Mouse (Mus musculus): ENCODE results near the gene Strn. TPM values are rescaled to one million over a fixed set of nuclear protein-coding genes. Genes with fewer than 3 reads are reported as not detected.

Gene Strn
- polyA plus RNA-seq, 1 experiment from 2014 or later = 5.4 TPM

DNA sequence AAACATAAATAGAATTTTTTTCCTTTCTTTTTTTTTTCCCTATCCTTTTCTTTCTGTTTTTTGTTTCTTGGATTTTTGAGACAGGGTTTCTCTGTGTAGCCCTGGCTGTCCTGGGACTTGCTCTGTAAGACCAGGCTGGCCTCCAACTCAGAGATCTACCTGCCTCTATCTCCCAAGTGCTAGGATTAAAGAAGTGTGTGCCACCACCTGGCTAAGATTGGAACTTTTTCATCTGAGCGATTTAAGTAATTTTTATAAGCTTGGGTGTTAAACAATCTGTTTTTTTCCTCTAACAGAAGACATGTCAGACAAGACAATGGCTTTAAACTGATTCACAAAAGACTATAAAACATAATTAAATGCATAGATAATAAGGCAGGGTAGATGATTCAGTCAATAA lies 1.4 kb upstream of the Strn start:
- ATAC-seq (ENCODE audit: insufficient number of reproducible peaks, low FRiP score, low TSS enrichment, low read depth) = no peak
- H3K4me2 ChIP-seq = no peak overlapping the region
- H3K4me1 ChIP-seq = peaks cover 17% of the 10 kb centered on the region
- H3K9ac ChIP-seq = no peak overlapping the region
- H3K9me3 ChIP-seq = no peaks in the 10 kb centered on the region
- H3K36me3 ChIP-seq = no peaks in the 10 kb centered on the region
- no peak overlapping the region for H3K27ac ChIP-seq
- H3K4me3 ChIP-seq = no peak overlapping the region
- H3K27me3 ChIP-seq = no peaks in the 10 kb centered on the region
- 38% methylated on average over 1 of the region's 1 CpGs for WGBS

DNA sequence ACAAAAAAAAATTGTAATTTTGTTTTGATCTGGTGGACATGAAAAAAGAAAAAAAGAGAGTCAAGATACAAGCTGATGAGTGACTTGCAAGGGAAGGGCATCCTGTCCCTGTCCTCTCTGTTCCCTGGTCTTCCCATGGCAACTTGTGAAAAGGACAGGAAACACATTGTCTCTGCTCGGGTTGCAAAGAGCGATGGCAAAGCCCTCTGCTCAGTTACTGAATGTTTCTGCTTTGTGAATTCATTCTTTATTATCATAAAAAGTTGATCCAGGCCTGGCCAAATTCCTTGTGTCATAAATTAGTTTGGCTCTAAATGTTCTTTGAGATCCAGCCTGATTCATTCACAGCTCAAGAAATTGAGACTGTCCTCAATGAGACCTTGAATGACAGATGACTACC lies 775 bp upstream of the Strn start:
- no peak for ATAC-seq (ENCODE audit: insufficient number of reproducible peaks, low FRiP score, low TSS enrichment, low read depth)
- WGBS = 49% methylated on average over 2 of the region's 2 CpGs
- Histone ChIP-seq H3K4me3 (no peak overlapping the region), H3K36me3 (no peaks in the 10 kb centered on the region), H3K27me3 (no peaks in the 10 kb centered on the region), H3K4me2 (no peak overlapping the region), H3K27ac (no peak overlapping the region), H3K9ac (no peak overlapping the region), H3K4me1 (peaks cover 17% of the 10 kb centered on the region), H3K9me3 (no peaks in the 10 kb centered on the region)

DNA sequence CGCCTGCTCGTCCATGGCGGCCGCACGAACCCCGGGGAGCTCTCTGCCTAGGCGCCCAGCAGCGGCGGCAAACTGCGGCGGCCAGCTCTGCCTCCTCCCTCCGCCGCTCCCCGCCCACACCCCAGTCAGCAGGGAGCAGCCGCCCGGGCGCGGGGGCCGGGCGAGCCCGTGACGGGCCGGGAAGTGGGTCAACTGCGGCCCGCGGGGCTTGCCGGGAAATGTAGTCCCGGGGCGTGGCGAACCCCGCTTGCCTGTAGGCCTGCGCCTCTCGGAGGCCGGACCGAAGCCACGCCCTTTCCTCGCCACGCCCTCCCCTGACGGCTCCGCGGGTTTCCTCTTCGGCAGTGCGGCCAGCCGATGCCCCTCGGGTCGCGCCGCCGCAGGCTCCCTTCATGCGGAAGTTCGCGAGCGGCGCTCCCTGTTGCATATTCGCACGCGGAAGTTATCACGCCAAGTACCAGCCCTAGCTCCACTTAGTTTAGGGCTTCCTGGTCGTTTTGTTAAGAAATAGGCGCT lies 465 bp downstream of the Strn start:
- Histone ChIP-seq H3K4me1 (peaks cover 21% of the 10 kb centered on the region), H3K4me2 (peak overlapping the region; percentile 74), H3K27ac (peak overlapping the region; percentile 94), H3K9me3 (no peaks in the 10 kb centered on the region), H3K36me3 (no peaks in the 10 kb centered on the region), H3K27me3 (no peaks in the 10 kb centered on the region), H3K9ac (peak overlapping the region; percentile 98), H3K4me3 (peak overlapping the region; percentile 98)
- under 1% methylated on average over 49 of the region's 60 CpGs for WGBS
- peak; percentile 97 for ATAC-seq (ENCODE audit: insufficient number of reproducible peaks, low FRiP score, low TSS enrichment, low read depth)

DNA sequence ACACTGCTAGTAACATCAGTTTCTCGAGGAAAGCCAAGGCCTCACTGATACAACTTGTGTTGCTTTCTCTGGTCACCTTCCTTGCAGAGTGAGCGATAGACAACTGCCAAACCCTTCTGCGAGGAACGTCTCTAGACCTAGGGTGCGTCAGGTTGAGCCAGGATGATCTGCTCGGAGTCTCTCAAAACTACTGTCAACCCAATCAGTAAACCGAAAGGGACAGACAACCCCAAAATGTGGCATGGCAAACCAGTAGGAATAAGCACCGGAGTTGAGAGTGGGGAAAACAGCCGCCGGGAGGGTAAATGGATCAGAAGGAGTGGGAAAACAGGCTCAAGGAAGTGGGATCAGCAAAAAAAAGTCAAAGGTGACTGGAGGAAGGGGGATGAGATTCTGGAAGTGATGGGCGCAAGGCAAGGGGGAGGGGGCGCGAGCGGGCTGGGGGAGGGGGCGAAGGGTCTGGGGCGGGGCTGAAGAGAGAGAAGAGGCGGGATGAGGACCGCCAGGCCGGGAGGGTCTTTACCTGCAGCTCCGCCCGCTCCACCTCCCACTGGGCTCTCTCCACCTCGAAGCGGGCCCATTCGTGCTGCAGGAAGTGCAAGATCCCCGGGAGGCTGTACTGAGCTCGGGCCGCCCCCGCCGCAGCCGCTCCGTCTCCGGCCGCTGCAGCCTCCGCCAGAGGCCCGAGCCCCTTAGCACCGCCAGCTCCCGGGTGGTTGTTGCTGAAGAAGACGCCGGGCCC lies 1.1 kb downstream of the Strn start:
- Histone ChIP-seq H3K9me3 (no peaks in the 10 kb centered on the region), H3K27ac (peak overlapping the region; percentile 94), H3K27me3 (no peaks in the 10 kb centered on the region), H3K4me3 (peak overlapping the region; percentile 98), H3K4me2 (peak overlapping the region; percentile 53), H3K9ac (peak overlapping the region; percentile 98), H3K36me3 (no peaks in the 10 kb centered on the region), H3K4me1 (peaks cover 21% of the 10 kb centered on the region)
- ATAC-seq (ENCODE audit: insufficient number of reproducible peaks, low FRiP score, low TSS enrichment, low read depth) = peak; percentile 81
- under 1% methylated on average over 34 of the region's 39 CpGs for WGBS

DNA sequence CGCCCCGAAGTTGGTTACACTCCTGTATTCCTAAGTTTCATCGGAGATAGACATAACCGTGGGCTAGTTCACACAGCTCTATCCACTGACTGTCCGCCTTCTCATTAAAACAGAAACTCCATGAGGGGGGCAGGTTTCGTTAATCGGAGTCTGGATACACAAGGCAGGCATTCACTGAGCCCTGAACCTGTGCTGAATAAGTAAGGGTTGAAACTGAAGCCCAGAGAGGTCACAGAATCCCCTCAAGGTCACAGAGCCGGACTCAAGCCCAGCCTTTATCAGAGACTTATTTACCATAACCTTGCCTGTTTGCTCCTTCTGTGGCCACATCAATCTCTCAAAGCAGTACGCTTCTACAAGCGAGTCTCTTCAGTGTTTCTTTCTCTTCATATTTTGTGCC lies 2.2 kb downstream of the Strn start:
- H3K9me3 ChIP-seq = no peaks in the 10 kb centered on the region
- H3K27ac ChIP-seq = no peak overlapping the region
- H3K4me2 ChIP-seq = peak overlapping the region; percentile 53
- no peaks in the 10 kb centered on the region for H3K27me3 ChIP-seq
- peaks cover 21% of the 10 kb centered on the region for H3K4me1 ChIP-seq
- no peaks in the 10 kb centered on the region for H3K36me3 ChIP-seq
- no peak overlapping the region for H3K9ac ChIP-seq
- 79% methylated on average over 10 of the region's 10 CpGs for WGBS
- H3K4me3 ChIP-seq = peak overlapping the region; percentile 98; the same call in 1 of the 2 replicates
- ATAC-seq (ENCODE audit: insufficient number of reproducible peaks, low FRiP score, low TSS enrichment, low read depth) = no peak

DNA sequence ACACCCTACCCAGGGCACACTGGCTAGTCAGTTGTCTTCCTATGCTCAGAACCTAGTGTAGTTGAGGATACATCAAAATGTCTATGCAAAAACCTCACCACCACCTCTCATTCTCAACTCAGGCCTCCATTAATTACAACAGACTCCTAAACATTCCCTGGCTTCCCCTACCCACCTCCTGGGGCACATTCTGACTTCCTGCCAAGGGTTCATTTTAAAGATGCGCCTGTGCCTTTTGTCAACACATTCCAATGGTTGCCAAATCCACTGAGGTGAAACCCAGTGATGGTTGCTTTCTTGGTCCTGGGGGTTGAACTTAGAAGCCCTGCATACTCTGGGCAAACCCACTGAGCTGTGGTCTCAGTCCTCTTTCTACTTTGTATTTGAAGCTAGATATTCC lies 4.9 kb downstream of the Strn start:
- H3K36me3 ChIP-seq = no peaks in the 10 kb centered on the region
- no peak overlapping the region for H3K9ac ChIP-seq
- peaks cover 20% of the 10 kb centered on the region for H3K4me1 ChIP-seq
- no peak overlapping the region for H3K4me3 ChIP-seq
- H3K27me3 ChIP-seq = no peaks in the 10 kb centered on the region
- WGBS = 60% methylated on average over 1 of the region's 1 CpGs
- no peak overlapping the region for H3K4me2 ChIP-seq
- ATAC-seq (ENCODE audit: insufficient number of reproducible peaks, low FRiP score, low TSS enrichment, low read depth) = no peak
- no peak overlapping the region for H3K27ac ChIP-seq
- H3K9me3 ChIP-seq = no peaks in the 10 kb centered on the region

DNA sequence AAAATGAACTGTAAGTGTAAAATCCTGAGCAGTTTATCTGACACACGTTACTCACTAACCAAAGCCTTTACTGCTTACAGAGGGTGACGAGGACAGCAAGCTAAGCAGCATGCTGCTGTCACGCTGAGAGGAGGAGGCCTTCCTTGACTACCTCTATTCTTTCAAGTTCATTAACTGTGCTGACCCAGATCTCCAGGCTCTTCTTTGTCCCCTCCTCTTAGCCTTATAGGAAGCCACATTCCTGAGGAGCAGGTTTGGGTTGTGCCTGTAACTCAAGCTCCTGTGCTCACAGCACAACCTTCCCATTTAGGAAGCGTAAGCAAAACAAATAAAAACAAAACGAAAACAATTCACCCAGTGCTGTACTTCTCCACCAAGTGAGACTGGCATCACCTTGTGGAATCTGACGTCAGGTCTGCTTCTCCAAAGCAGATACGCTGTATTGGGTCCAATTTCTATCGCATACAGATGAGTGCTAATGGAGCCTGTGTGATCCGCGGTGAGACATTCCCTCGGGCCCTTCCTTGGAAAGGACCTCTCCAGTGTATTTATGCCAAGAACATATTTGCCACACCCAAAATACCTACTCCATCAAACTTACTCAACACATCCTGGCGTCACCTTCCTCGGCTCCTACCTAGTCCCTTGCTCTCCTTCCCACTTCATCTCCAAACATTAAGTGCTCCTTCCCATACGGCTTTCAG lies 10.1 kb downstream of the Strn start:
- H3K27ac ChIP-seq = no peak overlapping the region
- no peaks in the 10 kb centered on the region for H3K9me3 ChIP-seq
- WGBS = 68% methylated on average over 14 of the region's 14 CpGs
- peaks cover 10% of the 10 kb centered on the region; the same call in 1 of the 2 replicates for H3K4me1 ChIP-seq
- no peaks in the 10 kb centered on the region for H3K27me3 ChIP-seq
- no peak overlapping the region for H3K4me2 ChIP-seq
- ATAC-seq (ENCODE audit: insufficient number of reproducible peaks, low FRiP score, low TSS enrichment, low read depth) = no peak
- H3K36me3 ChIP-seq = no peaks in the 10 kb centered on the region
- no peak overlapping the region for H3K4me3 ChIP-seq
- H3K9ac ChIP-seq = no peak overlapping the region

DNA sequence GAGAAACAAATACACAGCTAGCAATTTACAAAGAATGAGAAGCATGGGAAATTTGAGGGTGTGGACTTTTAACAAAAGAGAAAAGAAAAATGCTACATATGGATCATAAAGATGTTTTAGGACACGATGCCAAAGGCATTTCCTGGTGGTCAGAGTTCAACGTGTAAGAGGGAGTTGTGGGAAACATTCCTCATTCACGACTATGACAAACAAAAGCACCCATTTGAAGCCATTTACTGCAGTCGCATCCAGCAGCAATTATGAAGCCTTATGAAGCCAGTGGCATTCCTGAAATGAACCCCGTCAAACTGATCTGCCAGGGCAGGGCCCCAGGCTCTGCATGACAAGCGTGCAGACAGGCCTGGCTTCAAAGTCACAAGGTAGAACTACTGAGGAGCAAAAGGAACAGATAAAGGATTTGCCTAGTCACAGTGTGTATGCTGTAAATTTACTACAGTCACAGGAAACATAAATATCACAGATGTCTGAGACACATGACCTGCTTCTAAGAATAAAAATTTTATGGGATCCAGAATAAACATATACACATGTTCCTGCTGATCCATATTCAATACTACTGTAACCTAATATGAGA lies 12.4 kb downstream of the Strn start:
- no peak overlapping the region for H3K9ac ChIP-seq
- H3K36me3 ChIP-seq = no peaks in the 10 kb centered on the region
- H3K4me2 ChIP-seq = no peak overlapping the region
- no peak overlapping the region for H3K4me3 ChIP-seq
- peak overlapping the region; percentile 57; the same call in 1 of the 2 replicates for H3K27ac ChIP-seq
- H3K27me3 ChIP-seq = no peaks in the 10 kb centered on the region
- peaks cover 9% of the 10 kb centered on the region; the same call in 1 of the 2 replicates for H3K4me1 ChIP-seq
- no peaks in the 10 kb centered on the region for H3K9me3 ChIP-seq
- WGBS = 34% methylated on average over 6 of the region's 6 CpGs
- no peak for ATAC-seq (ENCODE audit: insufficient number of reproducible peaks, low FRiP score, low TSS enrichment, low read depth)

DNA sequence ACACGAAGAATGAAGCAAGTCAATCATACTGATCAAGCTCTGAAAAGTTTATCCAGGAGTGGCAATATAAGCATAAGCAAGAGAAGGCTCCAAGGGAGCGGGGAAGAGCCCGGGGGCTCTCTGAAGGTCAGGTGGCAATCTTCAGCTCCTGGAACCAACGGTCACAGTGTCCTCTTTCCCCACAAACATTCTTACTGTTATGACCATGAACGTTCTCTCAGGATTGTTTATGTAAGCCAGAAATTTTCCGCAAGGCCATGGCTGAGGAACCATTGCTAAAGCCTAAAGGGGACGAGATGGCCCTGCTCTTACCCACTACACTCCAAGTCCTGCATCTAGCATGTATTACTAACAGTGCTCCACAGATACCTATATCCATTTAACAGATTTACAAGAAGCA lies 15.3 kb downstream of the Strn start:
- no peak for ATAC-seq (ENCODE audit: insufficient number of reproducible peaks, low FRiP score, low TSS enrichment, low read depth)
- 87% methylated on average over 7 of the region's 7 CpGs for WGBS
- Histone ChIP-seq H3K9ac (no peak overlapping the region), H3K9me3 (no peaks in the 10 kb centered on the region), H3K27me3 (no peaks in the 10 kb centered on the region), H3K4me2 (no peak overlapping the region), H3K4me3 (no peak overlapping the region), H3K27ac (no peak overlapping the region), H3K4me1 (peaks cover 3% of the 10 kb centered on the region; the same call in 1 of the 2 replicates), H3K36me3 (peaks cover 8% of the 10 kb centered on the region)

DNA sequence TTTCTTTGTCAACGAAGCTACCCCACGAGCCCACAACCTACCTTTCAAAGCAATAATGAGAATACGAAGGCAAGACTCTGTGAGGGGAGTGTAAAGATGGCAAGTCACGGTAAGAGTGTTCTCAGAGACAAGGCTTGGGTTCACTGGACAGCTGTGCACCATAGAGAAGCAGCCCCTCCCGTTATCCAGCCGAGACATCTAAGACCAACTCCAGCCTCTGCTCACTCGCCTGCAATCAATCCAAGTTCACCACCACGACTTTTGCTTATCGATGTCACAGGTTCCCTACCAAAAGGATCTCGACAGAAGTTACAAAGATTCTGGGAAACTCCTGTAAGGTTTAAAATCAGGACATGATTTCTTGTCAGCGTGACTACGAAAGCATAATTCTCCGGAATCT lies 17.9 kb downstream of the Strn start:
- H3K9ac ChIP-seq = no peak overlapping the region
- peaks cover 8% of the 10 kb centered on the region for H3K36me3 ChIP-seq
- H3K27me3 ChIP-seq = no peaks in the 10 kb centered on the region
- WGBS = 91% methylated on average over 13 of the region's 13 CpGs
- no peaks in the 10 kb centered on the region for H3K4me1 ChIP-seq
- H3K9me3 ChIP-seq = no peaks in the 10 kb centered on the region
- no peak overlapping the region for H3K27ac ChIP-seq
- no peak overlapping the region for H3K4me3 ChIP-seq
- H3K4me2 ChIP-seq = no peak overlapping the region
- ATAC-seq (ENCODE audit: insufficient number of reproducible peaks, low FRiP score, low TSS enrichment, low read depth) = no peak

DNA sequence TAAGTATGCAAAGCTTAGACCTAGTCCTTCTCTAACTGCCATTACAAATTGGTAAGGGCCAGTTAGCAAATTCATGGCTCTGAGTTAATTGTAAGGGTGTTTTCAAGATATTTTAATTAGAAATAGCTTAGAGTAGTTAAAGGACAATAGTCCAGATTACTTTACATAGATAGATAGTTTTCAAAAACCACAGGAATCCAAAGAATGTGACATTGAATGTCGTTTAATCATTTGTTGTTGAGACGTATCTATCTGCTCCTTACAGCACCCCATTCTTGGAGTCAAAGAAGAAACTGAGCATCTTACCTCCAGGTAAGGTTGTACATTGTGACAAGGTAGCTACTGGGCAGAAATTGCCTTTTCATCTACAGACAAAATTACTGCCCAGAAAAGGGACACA lies 26.7 kb downstream of the Strn start:
- Histone ChIP-seq H3K4me1 (no peaks in the 10 kb centered on the region), H3K36me3 (peaks cover 5% of the 10 kb centered on the region; the same call in 1 of the 2 replicates), H3K27ac (no peak overlapping the region), H3K9ac (no peak overlapping the region), H3K4me3 (no peak overlapping the region), H3K9me3 (no peaks in the 10 kb centered on the region), H3K4me2 (no peak overlapping the region), H3K27me3 (no peaks in the 10 kb centered on the region)
- whole genome bisulfite sequencing = 74% methylated on average over 2 of the region's 2 CpGs
- no peak for ATAC-seq (ENCODE audit: insufficient number of reproducible peaks, low FRiP score, low TSS enrichment, low read depth)

DNA sequence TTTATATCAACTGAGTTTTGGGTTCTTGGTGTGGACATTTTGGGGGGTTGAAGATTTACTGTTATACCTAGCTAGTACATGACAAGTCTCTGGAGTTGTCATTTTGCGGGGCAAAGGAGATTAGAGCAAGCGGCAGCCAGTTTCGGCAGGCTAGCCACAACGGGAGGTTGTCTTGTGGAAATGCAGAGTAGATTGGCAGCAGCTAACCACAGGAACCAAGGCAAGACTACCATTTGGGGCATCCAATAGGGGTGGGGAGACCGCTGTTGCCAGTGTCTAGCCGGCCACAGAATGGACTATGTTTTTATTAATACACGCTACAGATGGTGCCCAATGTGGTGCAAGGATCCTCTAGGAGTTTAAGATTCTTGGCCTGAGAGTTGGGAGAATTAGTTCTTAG lies 28.6 kb downstream of the Strn start:
- ATAC-seq (ENCODE audit: insufficient number of reproducible peaks, low FRiP score, low TSS enrichment, low read depth) = no peak
- H3K9ac ChIP-seq = no peak overlapping the region
- whole genome bisulfite sequencing = 82% methylated on average over 7 of the region's 7 CpGs

More for the DNA sequence above, 28.6 kb downstream of the Strn start:
- H3K4me2 ChIP-seq = no peak overlapping the region
- no peaks in the 10 kb centered on the region for H3K4me1 ChIP-seq
- no peaks in the 10 kb centered on the region for H3K27me3 ChIP-seq
- no peaks in the 10 kb centered on the region for H3K9me3 ChIP-seq
- no peak overlapping the region for H3K4me3 ChIP-seq
- H3K36me3 ChIP-seq = peaks cover 5% of the 10 kb centered on the region; the same call in 1 of the 2 replicates
- no peak overlapping the region for H3K27ac ChIP-seq
